Mouse (Mus musculus): ENCODE measurements around the gene Ntn5. TPM values are rescaled to one million over a fixed set of nuclear protein-coding genes. Genes with fewer than 3 reads are reported as not detected.

The Ntn5 gene
- total RNA-seq, 2 experiments from 2014 or later: 0.52 to 0.69 TPM

- DNase-seq: no peak
- intact Hi-C loops (cut with DNase I): loop anchor here (5.0 kb wide), 1 partner anchor 35 kb away; no protein-coding TSS in a partner anchor
These were observed 8.5 kb downstream of the Ntn5 start for GRCm38 (mm10) chr7:45692364-45692763.

GRCm38 (mm10) chr7:45693921-45694591, 10.2 kb downstream of the Ntn5 start, which contains the start of gene Sec1:
TSS of gene Sec1 (minus strand) at chr7:45694402.
- no peak for DNase-seq
- intact Hi-C loops (cut with DNase I): loop anchor here (5.0 kb wide), 1 partner anchor 37 kb away; no protein-coding TSS in a partner anchor

DNA sequence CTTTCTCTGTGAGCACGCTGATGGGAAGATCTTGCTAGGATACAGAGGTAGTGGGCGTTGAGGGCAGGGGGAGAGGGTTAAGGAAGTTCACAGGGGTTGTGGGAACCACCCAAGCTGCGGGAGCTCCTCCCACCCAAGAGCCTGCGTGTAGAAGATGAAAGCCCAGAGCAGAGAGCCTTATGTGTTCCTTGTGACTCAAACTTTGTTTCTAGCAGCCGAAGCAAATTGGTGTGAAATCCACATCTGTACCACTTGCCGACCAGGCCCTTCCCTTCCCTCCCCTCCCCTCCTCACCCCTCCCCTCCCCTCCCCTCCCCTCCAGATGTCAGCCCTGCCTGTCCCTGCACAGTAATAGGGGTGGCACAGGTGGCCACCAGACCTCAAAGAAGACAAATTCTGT, 11.3 kb downstream of the Ntn5 start:
- intact Hi-C loops (cut with DNase I): no loop called here
- DNase-seq: no peak

DNA sequence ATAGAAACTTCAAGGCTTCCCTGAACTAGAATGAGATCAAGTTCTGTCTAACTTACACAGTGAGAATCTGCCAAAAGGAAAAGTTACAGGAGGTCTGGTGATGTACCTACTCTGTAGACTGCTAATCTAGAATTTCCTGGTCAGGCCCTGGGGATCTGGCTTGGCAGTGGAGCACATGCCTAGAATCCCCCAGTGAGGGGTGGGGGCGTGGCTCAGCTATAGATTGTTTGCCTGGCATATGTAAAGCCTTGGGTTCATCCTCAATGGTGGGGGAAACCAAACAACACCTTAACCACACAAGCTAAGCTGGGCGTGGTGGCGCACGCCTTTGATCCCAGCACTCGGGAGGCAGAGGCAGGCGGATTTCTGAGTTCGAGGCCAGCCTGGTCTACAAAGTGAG, 14.1 kb downstream of the Ntn5 start:
- no peak for DNase-seq
- intact Hi-C loops (cut with DNase I): no loop called here

- DNase-seq: no peak
- intact Hi-C loops (cut with DNase I): no loop called here
These were observed 15.8 kb downstream of the Ntn5 start, which contains the start of gene Car11 for GRCm38 (mm10) chr7:45699523-45700141. TSS of gene Car11 (plus strand) at chr7:45699843.

- intact Hi-C loops (cut with DNase I): no loop called here
- DNase-seq: peak; percentile 62 to 65
These were observed 16.6 kb downstream of the Ntn5 start for GRCm38 (mm10) chr7:45700301-45701015.

DNA sequence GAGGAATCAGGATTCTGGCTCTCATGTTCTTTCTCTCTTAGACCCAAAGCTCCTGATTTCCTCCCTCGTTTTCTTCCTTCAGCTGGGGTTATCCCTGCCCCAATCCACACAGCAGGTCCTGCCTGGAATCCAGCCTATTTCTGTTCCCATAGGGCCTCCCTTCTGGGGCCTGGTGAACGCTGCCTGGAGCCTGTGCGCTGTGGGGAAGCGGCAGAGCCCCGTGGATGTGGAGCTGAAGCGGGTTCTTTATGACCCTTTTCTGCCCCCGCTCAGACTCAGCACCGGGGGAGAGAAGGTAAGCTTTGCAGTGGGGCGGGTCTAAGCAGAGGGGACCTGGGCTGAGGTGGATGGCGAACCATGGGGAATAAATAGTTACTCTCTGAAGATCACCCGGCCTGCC, 17.2 kb downstream of the Ntn5 start:
- no peak for DNase-seq
- intact Hi-C loops (cut with DNase I): no loop called here

DNA sequence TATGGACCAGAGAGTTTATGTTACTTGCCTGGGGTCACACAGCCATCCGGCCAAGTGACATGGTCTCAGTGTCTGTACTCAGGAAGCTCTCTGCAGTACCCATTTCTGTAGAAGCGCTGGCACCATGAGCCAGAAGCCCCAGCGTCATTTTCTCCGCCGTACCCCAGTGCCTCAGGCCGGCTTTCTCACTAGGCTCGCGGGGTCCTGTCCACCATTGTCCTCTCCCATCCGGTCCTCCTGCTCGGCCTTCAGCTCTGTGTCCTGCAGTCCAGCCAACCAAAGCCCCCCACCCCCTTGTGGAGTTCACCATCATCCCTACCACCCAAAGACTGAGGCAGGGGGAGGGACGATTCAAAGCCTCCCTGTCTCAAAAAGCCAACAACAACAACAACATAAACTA, 17.8 kb downstream of the Ntn5 start:
- DNase-seq: no peak

DNA sequence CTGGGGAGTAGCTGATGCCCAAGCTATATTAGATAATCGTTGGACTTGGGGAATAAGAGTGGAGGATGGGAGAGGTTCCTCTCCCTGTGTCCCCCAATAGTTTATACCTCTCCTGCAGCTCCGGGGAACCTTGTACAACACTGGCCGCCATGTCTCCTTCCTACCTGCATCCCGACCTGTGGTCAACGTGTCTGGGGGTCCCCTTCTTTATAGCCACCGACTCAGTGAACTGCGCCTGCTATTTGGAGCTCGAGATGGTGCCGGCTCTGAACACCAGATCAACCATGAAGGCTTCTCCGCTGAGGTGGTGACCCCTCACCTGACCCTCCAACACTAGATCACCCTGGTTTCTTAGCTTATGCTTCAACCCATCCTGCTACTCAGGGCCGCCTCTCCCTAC, 18.5 kb downstream of the Ntn5 start:
- intact Hi-C loops (cut with DNase I): no loop called here
- DNase-seq: no peak

More for the DNA sequence above, 17.8 kb downstream of the Ntn5 start:
- intact Hi-C loops (cut with DNase I): no loop called here

- intact Hi-C loops (cut with DNase I): no loop called here
- no peak for DNase-seq
These were observed 19.1 kb downstream of the Ntn5 start for GRCm38 (mm10) chr7:45702809-45703520.

- intact Hi-C loops (cut with DNase I): no loop called here
- DNase-seq: peak in 1 of 2 experiments; percentile 16
These were observed 19.8 kb downstream of the Ntn5 start for GRCm38 (mm10) chr7:45703521-45704033.

DNA sequence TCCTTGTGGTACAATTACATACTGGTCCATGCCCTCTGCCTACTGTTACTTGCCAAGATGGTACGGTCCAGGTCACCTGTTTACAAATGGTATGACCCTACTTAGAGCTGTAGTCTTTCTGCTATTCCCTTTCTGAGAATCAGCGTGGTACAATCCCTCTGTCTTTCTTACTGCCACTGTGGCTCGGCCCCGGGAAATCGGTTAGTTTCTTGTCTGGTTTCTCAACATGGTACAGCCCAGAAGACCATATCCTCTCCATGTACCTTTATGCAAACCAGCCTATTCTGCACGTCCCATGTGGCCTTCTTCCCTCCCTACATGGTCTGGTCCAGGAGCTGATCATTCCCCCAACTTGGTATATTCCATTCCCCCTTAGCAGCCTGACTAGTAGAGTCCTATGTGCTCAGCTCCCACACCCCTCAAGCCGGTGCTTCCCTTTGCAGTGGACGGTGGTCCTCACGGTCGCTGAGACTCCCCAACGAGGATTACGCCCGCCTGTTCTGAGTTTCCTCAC, 20.3 kb downstream of the Ntn5 start:
- DNase-seq: peak; percentile 45 to 68
- intact Hi-C loops (cut with DNase I): no loop called here

DNA sequence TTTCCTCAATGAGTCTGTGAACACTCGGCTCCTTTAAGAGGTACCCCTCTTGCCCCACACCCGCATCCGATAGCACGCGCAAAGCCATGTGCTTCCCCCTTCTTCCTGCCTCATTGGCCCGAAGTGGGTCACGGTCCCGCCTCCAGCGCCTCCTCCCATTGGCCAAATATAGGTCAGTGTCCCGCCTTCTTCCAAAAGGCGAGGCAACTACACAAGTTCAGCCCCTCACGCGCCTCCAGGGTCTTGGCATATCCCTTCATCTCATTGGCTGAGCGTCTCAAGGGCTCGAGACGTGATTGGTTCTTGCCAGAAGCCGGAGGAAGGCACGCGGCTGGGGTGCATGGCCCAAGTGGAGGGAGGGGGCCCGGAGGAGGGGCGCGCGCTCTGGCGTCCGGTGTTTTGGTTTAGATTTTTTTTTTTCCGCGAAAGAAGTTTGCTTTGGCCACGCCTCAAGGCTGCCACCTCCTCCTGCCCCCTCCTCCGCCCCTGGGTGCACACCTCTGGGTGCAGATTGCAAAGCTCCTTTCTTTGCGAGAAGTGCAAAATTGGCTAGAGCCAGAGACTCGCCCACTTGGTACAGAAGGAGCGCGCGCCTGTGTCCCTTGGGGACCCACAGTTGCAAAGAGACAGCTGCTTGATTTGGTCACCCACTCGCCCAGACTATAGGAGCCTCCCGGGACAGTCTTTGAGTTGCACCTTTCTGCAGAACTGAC, 21.1 kb downstream of the Ntn5 start, which contains the start of gene Dbp:
Gene Dbp, plus strand, starts transcription at position 359 of the 713 bp plus-strand sequence.
- DNase-seq: peak; percentile 98 to 99

GRCm38 (mm10) chr7:45705443-45705864, 21.6 kb downstream of the Ntn5 start:
- no peak for DNase-seq
- intact Hi-C loops (cut with DNase I): no loop called here

More for the DNA sequence above, 21.1 kb downstream of the Ntn5 start, which contains the start of gene Dbp:
- intact Hi-C loops (cut with DNase I): no loop called here

- intact Hi-C loops (cut with DNase I): no loop called here
- DNase-seq: peak; percentile 90 to 91
These were observed 22.1 kb downstream of the Ntn5 start for GRCm38 (mm10) chr7:45705873-45706281.

DNA sequence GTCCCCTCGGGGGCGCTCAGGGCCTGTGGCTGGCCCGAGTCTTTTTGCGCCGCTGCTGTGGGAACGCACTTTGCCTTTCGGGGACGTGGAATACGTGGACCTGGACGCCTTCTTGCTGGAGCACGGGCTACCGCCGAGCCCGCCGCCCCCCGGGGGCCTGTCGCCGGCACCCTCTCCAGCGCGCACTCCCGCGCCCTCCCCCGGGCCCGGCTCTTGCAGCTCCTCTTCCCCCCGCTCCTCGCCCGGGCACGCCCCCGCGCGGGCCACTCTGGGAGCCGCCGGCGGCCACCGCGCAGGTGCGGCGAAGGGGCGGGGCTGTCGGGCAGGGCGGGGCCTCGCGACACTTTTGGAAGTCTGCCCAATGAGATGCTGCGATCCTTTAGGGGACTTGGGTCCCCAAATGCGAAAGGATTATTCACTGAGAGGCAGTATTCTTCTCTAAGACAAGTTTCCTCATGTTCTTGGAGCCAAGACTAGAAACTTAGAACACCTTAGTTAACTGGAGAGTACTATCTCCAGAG, 23.0 kb downstream of the Ntn5 start:
- peak; percentile 83 to 90 for DNase-seq
- intact Hi-C loops (cut with DNase I): no loop called here

DNA sequence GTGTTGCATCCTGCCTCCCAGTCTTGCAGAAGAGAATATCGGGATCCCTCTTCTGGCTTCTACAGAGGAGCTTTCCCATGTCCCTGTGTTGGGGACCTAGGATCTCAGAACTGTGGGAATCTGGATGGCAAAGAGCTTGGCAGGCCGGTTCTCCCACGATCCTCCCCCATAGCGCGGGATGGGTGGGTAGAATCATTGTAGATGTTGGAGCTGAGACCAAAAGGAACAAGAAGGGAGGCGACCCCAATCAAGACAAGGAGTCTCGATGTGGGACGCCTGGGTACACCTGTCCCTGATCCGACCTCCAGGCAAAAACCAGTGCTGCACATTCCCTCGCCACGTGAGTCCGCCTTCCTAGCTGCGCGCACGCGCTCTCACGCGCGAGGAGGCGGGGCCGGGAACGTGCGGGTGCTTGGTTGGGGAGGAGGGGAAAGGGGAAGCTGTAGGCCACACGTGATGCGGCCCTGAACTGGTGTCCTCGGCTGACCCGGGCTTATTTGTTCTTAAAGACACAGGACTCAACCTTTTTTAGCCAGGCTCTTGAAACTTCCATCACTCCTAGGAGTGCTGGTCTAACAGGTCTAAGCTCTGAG, 23.6 kb downstream of the Ntn5 start:
- intact Hi-C loops (cut with DNase I): no loop called here
- peak; percentile 96 to 97 for DNase-seq

DNA sequence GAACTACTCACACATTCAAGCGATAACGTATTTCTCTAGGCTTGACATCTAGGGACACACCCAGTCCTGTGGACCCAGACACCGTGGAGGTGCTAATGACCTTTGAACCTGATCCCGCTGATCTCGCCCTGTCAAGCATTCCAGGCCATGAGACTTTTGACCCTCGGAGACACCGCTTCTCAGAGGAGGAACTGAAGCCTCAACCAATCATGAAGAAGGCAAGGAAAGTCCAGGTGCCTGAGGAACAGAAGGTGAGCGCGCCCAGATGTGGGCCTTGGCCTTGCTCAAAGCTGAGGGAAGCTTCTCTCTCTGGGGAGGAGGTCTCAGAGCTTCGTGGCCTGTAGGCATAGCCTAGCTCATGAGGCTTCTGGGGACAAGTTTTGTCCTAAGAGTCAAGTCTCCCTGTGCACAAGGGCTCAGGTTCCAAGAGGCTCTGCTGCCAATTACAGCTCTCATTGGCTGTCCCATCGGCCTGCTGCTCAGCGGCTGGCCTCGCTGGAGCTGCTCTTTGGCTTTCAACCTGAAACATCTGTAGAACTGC, 24.5 kb downstream of the Ntn5 start:
- peak in 1 of 2 experiments; percentile 52 for DNase-seq
- intact Hi-C loops (cut with DNase I): no loop called here
